Mouse (Mus musculus): ENCODE measurements at regions not wholly inside any gene's neighbourhood (a gene's known extent, or its start where the extent isn't known, plus 50 kb on each side); places are given as distances from the start of the nearest gene placed in this dataset.

GRCm38 (mm10) chr12:9304146-9304545 lies 265.8 kb upstream of the Osr1 start:
- Histone ChIP-seq H3K4me3 (ENCODE audit: low read depth, low read length) (no peak overlapping the region), H3K27ac (ENCODE audit: low read length) (no peak overlapping the region), H3K27me3 (ENCODE audit: control insufficient read depth, insufficient read depth, low read depth, low read length) (no peaks in the 10 kb centered on the region), H3K4me2 (ENCODE audit: low read depth, low read length) (no peak overlapping the region), H3K9me3 (replicated peaks; ENCODE audit: control insufficient read depth, low read length) (no peaks in the 10 kb centered on the region), H3K36me3 (ENCODE audit: control insufficient read depth, insufficient read depth) (no peaks in the 10 kb centered on the region), H3K4me1 (ENCODE audit: control insufficient read depth, low read depth, low read length) (no peaks in the 10 kb centered on the region), H3K9ac (ENCODE audit: low read depth, low read length) (no peak overlapping the region)
- 33% methylated on average over 2 of the region's 2 CpGs for WGBS (ENCODE audit: insufficient replicate concordance)
- ATAC-seq (ENCODE audit: low read depth), result no peak

GRCm38 (mm10) chr12:9337891-9338672 lies 231.8 kb upstream of the Osr1 start:
- no peaks in the 10 kb centered on the region for H3K36me3 ChIP-seq (ENCODE audit: control insufficient read depth, insufficient read depth)
- no peak overlapping the region for H3K9ac ChIP-seq (ENCODE audit: low read depth, low read length)
- no peak overlapping the region for H3K4me3 ChIP-seq (ENCODE audit: low read depth, low read length)
- H3K27ac ChIP-seq (ENCODE audit: low read length), result no peak overlapping the region
- WGBS (ENCODE audit: insufficient replicate concordance), result 59% methylated on average over 5 of the region's 5 CpGs
- no peaks in the 10 kb centered on the region for H3K9me3 ChIP-seq (replicated peaks; ENCODE audit: control insufficient read depth, low read length)
- no peak overlapping the region for H3K4me2 ChIP-seq (ENCODE audit: low read depth, low read length)
- no peaks in the 10 kb centered on the region for H3K27me3 ChIP-seq (ENCODE audit: control insufficient read depth, insufficient read depth, low read depth, low read length)
- ATAC-seq (ENCODE audit: low read depth), result no peak
- no peaks in the 10 kb centered on the region for H3K4me1 ChIP-seq (ENCODE audit: control insufficient read depth, low read depth, low read length)

- no peak overlapping the region for H3K4me2 ChIP-seq (ENCODE audit: low read depth, low read length)
- no peaks in the 10 kb centered on the region for H3K9me3 ChIP-seq (replicated peaks; ENCODE audit: control insufficient read depth, low read length)
- H3K27ac ChIP-seq (ENCODE audit: low read length), result no peak overlapping the region
- no peak for ATAC-seq (ENCODE audit: low read depth)
- no peak overlapping the region for H3K4me3 ChIP-seq (ENCODE audit: low read depth, low read length)
- H3K4me1 ChIP-seq (ENCODE audit: control insufficient read depth, low read depth, low read length), result no peaks in the 10 kb centered on the region
- 49% methylated on average over 7 of the region's 7 CpGs for WGBS (ENCODE audit: insufficient replicate concordance)
- H3K9ac ChIP-seq (ENCODE audit: low read depth, low read length), result no peak overlapping the region
- H3K27me3 ChIP-seq (ENCODE audit: control insufficient read depth, insufficient read depth, low read depth, low read length), result no peaks in the 10 kb centered on the region
- no peaks in the 10 kb centered on the region for H3K36me3 ChIP-seq (ENCODE audit: control insufficient read depth, insufficient read depth)
Observed at GRCm38 (mm10) chr12:9338801-9339231, 231.1 kb upstream of the Osr1 start.

GRCm38 (mm10) chr12:9340769-9341168 lies 229.1 kb upstream of the Osr1 start:
- H3K9me3 ChIP-seq (replicated peaks; ENCODE audit: control insufficient read depth, low read length), result no peaks in the 10 kb centered on the region
- H3K4me2 ChIP-seq (ENCODE audit: low read depth, low read length), result no peak overlapping the region
- H3K9ac ChIP-seq (ENCODE audit: low read depth, low read length), result no peak overlapping the region
- no peaks in the 10 kb centered on the region for H3K27me3 ChIP-seq (ENCODE audit: control insufficient read depth, insufficient read depth, low read depth, low read length)
- H3K27ac ChIP-seq (ENCODE audit: low read length), result no peak overlapping the region
- H3K36me3 ChIP-seq (ENCODE audit: control insufficient read depth, insufficient read depth), result no peaks in the 10 kb centered on the region
- ATAC-seq (ENCODE audit: low read depth), result no peak
- no peak overlapping the region for H3K4me3 ChIP-seq (ENCODE audit: low read depth, low read length)
- no peaks in the 10 kb centered on the region for H3K4me1 ChIP-seq (ENCODE audit: control insufficient read depth, low read depth, low read length)

GRCm38 (mm10) chr12:9345359-9345758 lies 224.6 kb upstream of the Osr1 start:
- Histone ChIP-seq H3K4me1 (ENCODE audit: control insufficient read depth, low read depth, low read length) (no peaks in the 10 kb centered on the region), H3K36me3 (ENCODE audit: control insufficient read depth, insufficient read depth) (no peaks in the 10 kb centered on the region), H3K27me3 (ENCODE audit: control insufficient read depth, insufficient read depth, low read depth, low read length) (no peaks in the 10 kb centered on the region), H3K27ac (ENCODE audit: low read length) (no peak overlapping the region), H3K4me3 (ENCODE audit: low read depth, low read length) (no peak overlapping the region), H3K9ac (ENCODE audit: low read depth, low read length) (no peak overlapping the region), H3K9me3 (replicated peaks; ENCODE audit: control insufficient read depth, low read length) (no peaks in the 10 kb centered on the region), H3K4me2 (ENCODE audit: low read depth, low read length) (no peak overlapping the region)
- 46% methylated on average over 1 of the region's 1 CpGs for WGBS (ENCODE audit: insufficient replicate concordance)
- no peak for ATAC-seq (ENCODE audit: low read depth)

GRCm38 (mm10) chr12:9355512-9355911 lies 214.4 kb upstream of the Osr1 start:
- Histone ChIP-seq H3K4me1 (ENCODE audit: control insufficient read depth, low read depth, low read length) (no peaks in the 10 kb centered on the region), H3K4me2 (ENCODE audit: low read depth, low read length) (no peak overlapping the region), H3K9ac (ENCODE audit: low read depth, low read length) (no peak overlapping the region), H3K27ac (ENCODE audit: low read length) (no peak overlapping the region), H3K27me3 (ENCODE audit: control insufficient read depth, insufficient read depth, low read depth, low read length) (no peaks in the 10 kb centered on the region), H3K9me3 (replicated peaks; ENCODE audit: control insufficient read depth, low read length) (no peaks in the 10 kb centered on the region), H3K36me3 (ENCODE audit: control insufficient read depth, insufficient read depth) (no peaks in the 10 kb centered on the region), H3K4me3 (ENCODE audit: low read depth, low read length) (no peak overlapping the region)
- 60% methylated on average over 4 of the region's 4 CpGs for WGBS (ENCODE audit: insufficient replicate concordance)
- ATAC-seq (ENCODE audit: low read depth), result no peak

GRCm38 (mm10) chr12:9357856-9358255 lies 212.1 kb upstream of the Osr1 start:
- no peak for ATAC-seq (ENCODE audit: low read depth)
- no peaks in the 10 kb centered on the region for H3K27me3 ChIP-seq (ENCODE audit: control insufficient read depth, insufficient read depth, low read depth, low read length)
- no peaks in the 10 kb centered on the region for H3K4me1 ChIP-seq (ENCODE audit: control insufficient read depth, low read depth, low read length)
- H3K9ac ChIP-seq (ENCODE audit: low read depth, low read length), result no peak overlapping the region
- H3K36me3 ChIP-seq (ENCODE audit: control insufficient read depth, insufficient read depth), result no peaks in the 10 kb centered on the region
- H3K4me2 ChIP-seq (ENCODE audit: low read depth, low read length), result no peak overlapping the region
- no peak overlapping the region for H3K4me3 ChIP-seq (ENCODE audit: low read depth, low read length)
- no peak overlapping the region for H3K27ac ChIP-seq (ENCODE audit: low read length)
- no peaks in the 10 kb centered on the region for H3K9me3 ChIP-seq (replicated peaks; ENCODE audit: control insufficient read depth, low read length)
- 70% methylated on average over 5 of the region's 5 CpGs for WGBS (ENCODE audit: insufficient replicate concordance)

- Histone ChIP-seq H3K27ac (ENCODE audit: low read length) (no peak overlapping the region), H3K9me3 (replicated peaks; ENCODE audit: control insufficient read depth, low read length) (no peaks in the 10 kb centered on the region), H3K4me2 (ENCODE audit: low read depth, low read length) (no peak overlapping the region), H3K4me1 (ENCODE audit: control insufficient read depth, low read depth, low read length) (no peaks in the 10 kb centered on the region), H3K9ac (ENCODE audit: low read depth, low read length) (no peak overlapping the region), H3K4me3 (ENCODE audit: low read depth, low read length) (no peak overlapping the region), H3K27me3 (ENCODE audit: control insufficient read depth, insufficient read depth, low read depth, low read length) (no peaks in the 10 kb centered on the region), H3K36me3 (ENCODE audit: control insufficient read depth, insufficient read depth) (no peaks in the 10 kb centered on the region)
- no peak for ATAC-seq (ENCODE audit: low read depth)
- 42% methylated on average over 8 of the region's 8 CpGs for WGBS (ENCODE audit: insufficient replicate concordance)
Observed at GRCm38 (mm10) chr12:9358872-9359271, 211.0 kb upstream of the Osr1 start.

- 28% methylated on average over 1 of the region's 1 CpGs for WGBS (ENCODE audit: insufficient replicate concordance)
- Histone ChIP-seq H3K9ac (ENCODE audit: low read depth, low read length) (no peak overlapping the region), H3K4me1 (ENCODE audit: control insufficient read depth, low read depth, low read length) (no peaks in the 10 kb centered on the region), H3K9me3 (replicated peaks; ENCODE audit: control insufficient read depth, low read length) (no peaks in the 10 kb centered on the region), H3K36me3 (ENCODE audit: control insufficient read depth, insufficient read depth) (no peaks in the 10 kb centered on the region), H3K27me3 (ENCODE audit: control insufficient read depth, insufficient read depth, low read depth, low read length) (no peaks in the 10 kb centered on the region), H3K4me2 (ENCODE audit: low read depth, low read length) (no peak overlapping the region), H3K27ac (ENCODE audit: low read length) (no peak overlapping the region), H3K4me3 (ENCODE audit: low read depth, low read length) (no peak overlapping the region)
- ATAC-seq (ENCODE audit: low read depth), result no peak
Observed at GRCm38 (mm10) chr12:9365931-9366330, 204.0 kb upstream of the Osr1 start.

Data from liver, embryonic 16.5 days (tissue).